Mouse (Mus musculus): ENCODE data around the gene Armc7. TPM values are rescaled to one million over a fixed set of nuclear protein-coding genes. Genes with fewer than 3 reads are reported as not detected.
"Not testable (repeated sequence)": the region's sequence is repeated elsewhere in the genome, so short reads cannot be mapped to it uniquely, and the experiment has no call there.

Gene Armc7
- polyA plus RNA-seq, 1 experiment from 2014 or later, result 7.7 TPM

GRCm38 (mm10) chr11:115492387-115492786, 16.9 kb downstream of the Armc7 start:
- Histone ChIP-seq H3K27ac (ENCODE audit: low read depth, low read length) (no peak overlapping the region), H3K4me3 (ENCODE audit: low read depth, low read length) (peak overlapping the region; percentile 69)

GRCm38 (mm10) chr11:115496559-115496958, 21.1 kb downstream of the Armc7 start:
- not testable (repeated sequence) for DNase-seq (ENCODE audit: low spot score, missing footprints); H3K27me3 ChIP-seq (ENCODE audit: control insufficient read depth, insufficient read depth, low read length); H3K4me3 ChIP-seq (ENCODE audit: low read depth, low read length); H3K9me3 ChIP-seq (ENCODE audit: control insufficient read depth, low read length); H3K4me1 ChIP-seq (ENCODE audit: control insufficient read depth, insufficient read depth, low read length); H3K9ac ChIP-seq (ENCODE audit: low read length); H3K4me2 ChIP-seq; H3K27ac ChIP-seq (ENCODE audit: low read depth, low read length); ATAC-seq (ENCODE audit: low FRiP score)
- 95% methylated on average over 9 of the region's 9 CpGs for WGBS
- peaks cover 32% of the 10 kb centered on the region for H3K36me3 ChIP-seq (ENCODE audit: control insufficient read depth, insufficient read depth, low read length)

More at GRCm38 (mm10) chr11:115492387-115492786, 16.9 kb downstream of the Armc7 start:
- Histone ChIP-seq H3K9ac (ENCODE audit: low read length) (peak overlapping the region; percentile 81), H3K4me2 (peak overlapping the region; percentile 84), H3K9me3 (ENCODE audit: control insufficient read depth, low read length) (no peaks in the 10 kb centered on the region), H3K27me3 (ENCODE audit: control insufficient read depth, insufficient read depth, low read length) (no peaks in the 10 kb centered on the region), H3K4me1 (ENCODE audit: control insufficient read depth, insufficient read depth, low read length) (peaks cover 7% of the 10 kb centered on the region), H3K36me3 (ENCODE audit: control insufficient read depth, insufficient read depth, low read length) (peaks cover 5% of the 10 kb centered on the region; the same call in 1 of the 2 replicates)
- ATAC-seq (ENCODE audit: low FRiP score) (no peak), DNase-seq (ENCODE audit: low spot score, missing footprints) (no peak)
- 40% methylated on average over 6 of the region's 6 CpGs for WGBS

- 93% methylated on average over 6 of the region's 6 CpGs for WGBS
- DNase-seq (ENCODE audit: low spot score, missing footprints) (no peak), ATAC-seq (ENCODE audit: low FRiP score) (no peak)
These were observed 27.2 kb downstream of the Armc7 start for GRCm38 (mm10) chr11:115502636-115503035.

GRCm38 (mm10) chr11:115506586-115506985, 31.1 kb downstream of the Armc7 start:
- no peak overlapping the region for H3K9ac ChIP-seq (ENCODE audit: low read length)
- H3K27ac ChIP-seq (ENCODE audit: low read depth, low read length), result no peak overlapping the region
- H3K4me3 ChIP-seq (ENCODE audit: low read depth, low read length), result no peak overlapping the region
- no peaks in the 10 kb centered on the region for H3K27me3 ChIP-seq (ENCODE audit: control insufficient read depth, insufficient read depth, low read length)
- no peaks in the 10 kb centered on the region for H3K9me3 ChIP-seq (ENCODE audit: control insufficient read depth, low read length)
- H3K4me1 ChIP-seq (ENCODE audit: control insufficient read depth, insufficient read depth, low read length), result peaks cover 37% of the 10 kb centered on the region
- DNase-seq (ENCODE audit: low spot score, missing footprints), result no peak
- 67% methylated on average over 3 of the region's 3 CpGs for WGBS
- ATAC-seq (ENCODE audit: low FRiP score), result no peak
- no peak overlapping the region for H3K4me2 ChIP-seq
- peaks cover 8% of the 10 kb centered on the region for H3K36me3 ChIP-seq (ENCODE audit: control insufficient read depth, insufficient read depth, low read length)

More at GRCm38 (mm10) chr11:115502636-115503035, 27.2 kb downstream of the Armc7 start:
- no peaks in the 10 kb centered on the region for H3K27me3 ChIP-seq (ENCODE audit: control insufficient read depth, insufficient read depth, low read length)
- peaks cover 32% of the 10 kb centered on the region for H3K36me3 ChIP-seq (ENCODE audit: control insufficient read depth, insufficient read depth, low read length)
- no peak overlapping the region for H3K4me3 ChIP-seq (ENCODE audit: low read depth, low read length)
- no peak overlapping the region for H3K4me2 ChIP-seq
- H3K27ac ChIP-seq (ENCODE audit: low read depth, low read length), result no peak overlapping the region
- H3K9me3 ChIP-seq (ENCODE audit: control insufficient read depth, low read length), result no peaks in the 10 kb centered on the region
- no peak overlapping the region for H3K9ac ChIP-seq (ENCODE audit: low read length)
- peaks cover 11% of the 10 kb centered on the region for H3K4me1 ChIP-seq (ENCODE audit: control insufficient read depth, insufficient read depth, low read length)

- Histone ChIP-seq H3K9me3 (ENCODE audit: control insufficient read depth, low read length) (no peaks in the 10 kb centered on the region), H3K27ac (ENCODE audit: low read depth, low read length) (no peak overlapping the region), H3K4me3 (ENCODE audit: low read depth, low read length) (no peak overlapping the region), H3K4me1 (ENCODE audit: control insufficient read depth, insufficient read depth, low read length) (peaks cover 46% of the 10 kb centered on the region), H3K36me3 (ENCODE audit: control insufficient read depth, insufficient read depth, low read length) (no peaks in the 10 kb centered on the region), H3K27me3 (ENCODE audit: control insufficient read depth, insufficient read depth, low read length) (no peaks in the 10 kb centered on the region), H3K4me2 (no peak overlapping the region), H3K9ac (ENCODE audit: low read length) (no peak overlapping the region)
- WGBS, result 86% methylated on average over 2 of the region's 2 CpGs
- ATAC-seq (ENCODE audit: low FRiP score) (no peak), DNase-seq (ENCODE audit: low spot score, missing footprints) (no peak)
These were observed 32.6 kb downstream of the Armc7 start for GRCm38 (mm10) chr11:115508061-115508460.

- H3K36me3 ChIP-seq (ENCODE audit: control insufficient read depth, insufficient read depth, low read length), result no peaks in the 10 kb centered on the region
- H3K27ac ChIP-seq (ENCODE audit: low read depth, low read length), result no peak overlapping the region
- DNase-seq (ENCODE audit: low spot score, missing footprints) (no peak), ATAC-seq (ENCODE audit: low FRiP score) (no peak)
- no peaks in the 10 kb centered on the region for H3K27me3 ChIP-seq (ENCODE audit: control insufficient read depth, insufficient read depth, low read length)
- WGBS, result 47% methylated on average over 6 of the region's 6 CpGs
- H3K4me1 ChIP-seq (ENCODE audit: control insufficient read depth, insufficient read depth, low read length), result peaks cover 46% of the 10 kb centered on the region
- peak overlapping the region; percentile 70 for H3K4me2 ChIP-seq
- H3K9ac ChIP-seq (ENCODE audit: low read length), result no peak overlapping the region
- no peak overlapping the region for H3K4me3 ChIP-seq (ENCODE audit: low read depth, low read length)
- no peaks in the 10 kb centered on the region for H3K9me3 ChIP-seq (ENCODE audit: control insufficient read depth, low read length)
These were observed 34.5 kb downstream of the Armc7 start for GRCm38 (mm10) chr11:115509773-115510506.

GRCm38 (mm10) chr11:115510507-115510888, 35.0 kb downstream of the Armc7 start:
- whole genome bisulfite sequencing, result 78% methylated on average over 5 of the region's 5 CpGs
- Histone ChIP-seq H3K4me1 (ENCODE audit: control insufficient read depth, insufficient read depth, low read length) (peaks cover 46% of the 10 kb centered on the region), H3K9ac (ENCODE audit: low read length) (peak overlapping the region; percentile 97), H3K36me3 (ENCODE audit: control insufficient read depth, insufficient read depth, low read length) (no peaks in the 10 kb centered on the region), H3K9me3 (ENCODE audit: control insufficient read depth, low read length) (no peaks in the 10 kb centered on the region), H3K4me3 (ENCODE audit: low read depth, low read length) (peak overlapping the region; percentile 93; the same call in 1 of the 2 replicates), H3K27me3 (ENCODE audit: control insufficient read depth, insufficient read depth, low read length) (no peaks in the 10 kb centered on the region), H3K27ac (ENCODE audit: low read depth, low read length) (no peak overlapping the region), H3K4me2 (peak overlapping the region; percentile 70)
- ATAC-seq (ENCODE audit: low FRiP score), result no peak
- no peak for DNase-seq (ENCODE audit: low spot score, missing footprints)

- 87% methylated on average over 2 of the region's 2 CpGs for WGBS
These were observed 35.7 kb downstream of the Armc7 start for GRCm38 (mm10) chr11:115511121-115511520.

GRCm38 (mm10) chr11:115512004-115512403, 36.5 kb downstream of the Armc7 start:
- WGBS, result 54% methylated on average over 3 of the region's 3 CpGs
- Histone ChIP-seq H3K27ac (ENCODE audit: low read depth, low read length) (no peak overlapping the region), H3K36me3 (ENCODE audit: control insufficient read depth, insufficient read depth, low read length) (no peaks in the 10 kb centered on the region), H3K27me3 (ENCODE audit: control insufficient read depth, insufficient read depth, low read length) (no peaks in the 10 kb centered on the region), H3K4me1 (ENCODE audit: control insufficient read depth, insufficient read depth, low read length) (peaks cover 40% of the 10 kb centered on the region), H3K4me3 (ENCODE audit: low read depth, low read length) (peak overlapping the region; percentile 93), H3K9ac (ENCODE audit: low read length) (peak overlapping the region; percentile 97), H3K9me3 (ENCODE audit: control insufficient read depth, low read length) (no peaks in the 10 kb centered on the region), H3K4me2 (peak overlapping the region; percentile 70)
- ATAC-seq (ENCODE audit: low FRiP score), result no peak
- DNase-seq (ENCODE audit: low spot score, missing footprints), result no peak

More at GRCm38 (mm10) chr11:115511121-115511520, 35.7 kb downstream of the Armc7 start:
- Histone ChIP-seq H3K27ac (ENCODE audit: low read depth, low read length) (no peak overlapping the region), H3K9me3 (ENCODE audit: control insufficient read depth, low read length) (no peaks in the 10 kb centered on the region), H3K9ac (ENCODE audit: low read length) (peak overlapping the region; percentile 97), H3K4me2 (peak overlapping the region; percentile 70), H3K27me3 (ENCODE audit: control insufficient read depth, insufficient read depth, low read length) (no peaks in the 10 kb centered on the region), H3K4me1 (ENCODE audit: control insufficient read depth, insufficient read depth, low read length) (peaks cover 45% of the 10 kb centered on the region), H3K36me3 (ENCODE audit: control insufficient read depth, insufficient read depth, low read length) (no peaks in the 10 kb centered on the region), H3K4me3 (ENCODE audit: low read depth, low read length) (peak overlapping the region; percentile 93)
- no peak for ATAC-seq (ENCODE audit: low FRiP score)
- DNase-seq (ENCODE audit: low spot score, missing footprints), result no peak
